Mouse (Mus musculus) embryonic facial prominence, embryonic 11.5 days (tissue): ENCODE measurements at regions not wholly inside any gene's neighbourhood (a gene's known extent, or its start where the extent isn't known, plus 50 kb on each side); places are given as distances from the start of the nearest gene placed in this dataset.

ENCODE experiments used
- ATAC-seq: fragments of 200-750 bp; cut with Nextera tagmentation; replicated peaks from 2 replicates; pipeline ENCODE4 v1.8.0; 2017; ENCODE audit warnings: low read depth; ENCODE audit not compliant: insufficient number of reproducible peaks, low FRiP score, low TSS enrichment
- DNase-seq: peaks from one replicate; pipeline ENCODE4 v3.0.0-alpha.2; 2015; ENCODE audit warnings: low spot score
- H3K27ac ChIP-seq: fragments of 300-500 bp; sonication (generic); replicated peaks from 2 replicates; pipeline ENCODE4 v1.5.1; 2014; ENCODE audit warnings: mild to moderate bottlenecking, low read depth, low read length, control low read depth
- H3K27me3 ChIP-seq: fragments of 300-500 bp; sonication (generic); 2 replicates; pipeline ENCODE4 v1.6.1; 2014; ENCODE audit warnings: mild to moderate bottlenecking, low read length, moderate library complexity, mixed read lengths; ENCODE audit not compliant: control insufficient read depth, insufficient read depth
- H3K36me3 ChIP-seq: fragments of 300-500 bp; sonication (generic); replicated peaks from 2 replicates; pipeline ENCODE4 v1.6.1; 2014; ENCODE audit warnings: low read depth, mild to moderate bottlenecking, low read length, moderate library complexity, mixed read lengths; ENCODE audit not compliant: control insufficient read depth, insufficient read depth
- H3K4me1 ChIP-seq: fragments of 300-500 bp; sonication (generic); 2 replicates; pipeline ENCODE4 v1.6.1; 2014; ENCODE audit warnings: low read length, mixed read lengths; ENCODE audit not compliant: control insufficient read depth, insufficient read depth
- H3K4me2 ChIP-seq: fragments of 300-500 bp; sonication (generic); 2 replicates; pipeline ENCODE4 v1.6.1; 2014; ENCODE audit warnings: low read depth, mild to moderate bottlenecking, control low read depth, low read length, moderate library complexity
- H3K4me3 ChIP-seq: fragments of 300-500 bp; sonication (generic); 2 replicates; pipeline ENCODE4 v1.5.1; 2014; ENCODE audit warnings: low read depth, low read length, control low read depth
- H3K9ac ChIP-seq: fragments of 300-500 bp; sonication (generic); replicated peaks from 2 replicates; pipeline ENCODE4 v1.6.1; 2014; ENCODE audit warnings: mild to moderate bottlenecking, control low read depth, low read length
- H3K9me3 ChIP-seq: fragments of 300-500 bp; sonication (generic); replicated peaks from 2 replicates; pipeline ENCODE4 v1.6.1; 2016; ENCODE audit warnings: mild to moderate bottlenecking, low read length, inconsistent platforms, mixed read lengths; ENCODE audit not compliant: control insufficient read depth
- WGBS: fragments of 180-500 bp; shearing (Covaris S2); extraction: QIAGEN DNeasy Blood & Tissue Kit; methylation state at CpG from one replicate; pipeline ENCODE4 v1.1.7; 2014; 5-methylcytosine and 5-hydroxymethylcytosine counted together

DNA sequence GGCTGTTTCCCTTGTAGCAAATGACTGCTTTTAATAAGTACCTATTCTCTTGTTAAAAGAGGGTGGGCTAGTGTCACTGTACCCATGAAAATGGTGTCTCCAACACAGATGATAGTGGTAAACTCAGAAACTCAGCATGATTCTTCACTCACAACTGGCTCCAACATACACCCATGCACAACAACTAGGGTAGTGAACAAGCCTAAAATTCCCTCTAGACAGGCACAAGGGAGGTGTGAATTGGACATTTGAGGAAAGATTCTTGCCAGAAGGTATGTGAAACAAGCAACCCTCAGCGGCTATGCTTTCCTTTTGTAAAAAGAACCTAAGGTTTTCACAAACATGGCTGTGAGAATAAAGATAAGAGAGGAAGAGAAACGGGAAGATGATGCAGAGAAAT is 579.0 kb upstream of the Fam92a start:
- H3K27me3 ChIP-seq, result no peaks in the 10 kb centered on the region
- no peaks in the 10 kb centered on the region for H3K36me3 ChIP-seq
- H3K4me1 ChIP-seq, result no peaks in the 10 kb centered on the region
- 84% methylated on average over 2 of the region's 2 CpGs for WGBS
- no peak overlapping the region for H3K27ac ChIP-seq
- DNase-seq (no peak), ATAC-seq (no peak)
- no peak overlapping the region for H3K4me2 ChIP-seq
- no peak overlapping the region for H3K4me3 ChIP-seq
- H3K9ac ChIP-seq, result no peak overlapping the region
- no peaks in the 10 kb centered on the region for H3K9me3 ChIP-seq

DNA sequence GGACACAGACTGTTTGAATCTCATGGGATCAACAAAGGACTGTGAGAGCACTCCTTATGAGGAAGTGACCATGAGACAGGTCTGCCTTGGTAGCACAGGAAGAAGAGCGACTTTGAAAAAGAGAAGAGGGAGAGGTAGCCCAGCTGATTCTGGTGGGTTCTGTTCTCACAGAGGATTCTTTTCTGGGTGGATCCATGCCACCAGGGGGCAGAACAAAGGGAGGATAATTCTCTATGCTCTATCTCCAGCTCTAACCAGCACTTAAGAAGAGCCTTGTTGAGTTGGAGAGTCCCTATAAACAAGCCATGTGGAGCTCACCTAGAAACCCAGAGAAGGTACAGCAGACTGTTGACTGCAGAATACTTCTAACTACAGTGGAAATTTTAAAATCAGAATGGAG is 578.1 kb upstream of the Fam92a start:
- H3K36me3 ChIP-seq, result no peaks in the 10 kb centered on the region
- no peak for DNase-seq
- H3K27ac ChIP-seq, result no peak overlapping the region
- WGBS, result 86% methylated on average over 1 of the region's 1 CpGs
- no peaks in the 10 kb centered on the region for H3K9me3 ChIP-seq
- no peaks in the 10 kb centered on the region for H3K27me3 ChIP-seq
- H3K4me1 ChIP-seq, result no peaks in the 10 kb centered on the region
- ATAC-seq, result no peak
- H3K4me2 ChIP-seq, result no peak overlapping the region
- H3K4me3 ChIP-seq, result no peak overlapping the region
- no peak overlapping the region for H3K9ac ChIP-seq

DNA sequence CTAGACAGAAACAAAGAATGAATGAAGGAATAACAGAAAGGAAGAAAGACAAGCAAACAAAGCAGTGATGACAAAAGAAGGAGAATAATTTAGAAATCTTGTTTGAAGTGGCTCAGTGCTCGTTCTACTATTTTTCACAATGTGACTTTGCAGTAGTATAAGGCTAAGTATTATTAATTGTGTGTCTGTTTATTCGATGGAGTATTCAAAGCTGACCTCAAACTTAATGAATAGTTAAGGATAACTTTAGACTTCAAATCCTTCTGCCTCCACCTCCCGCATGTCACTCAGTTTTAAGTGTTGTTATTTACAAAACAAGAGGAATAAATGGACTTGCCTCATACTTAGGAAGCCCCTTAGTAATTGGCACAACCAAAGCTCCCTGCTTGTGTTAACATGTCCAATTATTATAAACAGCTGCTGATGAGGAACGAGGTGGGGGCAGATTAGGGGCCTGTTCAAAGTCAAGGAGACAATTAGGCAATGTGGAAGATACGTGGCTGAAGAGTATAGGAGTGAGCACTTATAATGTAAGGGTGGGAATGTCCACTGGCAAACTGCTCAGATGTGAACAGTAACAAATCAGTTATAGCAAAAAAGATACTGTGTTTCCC is 572.0 kb upstream of the Fam92a start:
- H3K27ac ChIP-seq, result no peak overlapping the region
- 67% methylated on average over 5 of the region's 5 CpGs for WGBS
- H3K4me3 ChIP-seq, result no peak overlapping the region
- no peaks in the 10 kb centered on the region for H3K27me3 ChIP-seq
- H3K9me3 ChIP-seq, result no peaks in the 10 kb centered on the region
- no peak overlapping the region for H3K4me2 ChIP-seq
- no peak overlapping the region for H3K9ac ChIP-seq
- H3K4me1 ChIP-seq, result no peaks in the 10 kb centered on the region
- DNase-seq (no peak), ATAC-seq (no peak)
- H3K36me3 ChIP-seq, result no peaks in the 10 kb centered on the region

DNA sequence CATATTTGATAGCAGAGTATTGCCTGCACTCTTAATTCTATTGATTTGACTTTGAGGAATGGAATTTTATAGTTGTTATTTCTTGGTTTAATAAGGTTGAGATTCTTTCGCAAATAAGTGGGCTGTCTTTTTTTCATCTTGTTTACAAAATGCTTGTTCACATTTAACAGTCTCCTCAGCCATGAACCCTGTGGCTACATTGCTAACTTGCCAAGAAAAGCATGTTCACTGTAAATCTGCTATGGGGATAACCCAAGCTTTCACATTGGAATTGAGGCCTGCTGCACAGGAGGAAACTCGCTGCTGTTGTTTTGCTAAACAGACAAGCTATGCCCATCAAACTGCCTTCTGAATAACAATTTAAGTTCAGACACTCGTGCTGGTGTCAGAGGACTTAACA is 564.6 kb upstream of the Fam92a start:
- H3K27me3 ChIP-seq, result no peaks in the 10 kb centered on the region
- DNase-seq, result no peak
- whole genome bisulfite sequencing, result 77% methylated on average over 3 of the region's 3 CpGs
- no peak overlapping the region for H3K9ac ChIP-seq
- H3K4me3 ChIP-seq, result no peak overlapping the region
- H3K4me2 ChIP-seq, result no peak overlapping the region
- H3K27ac ChIP-seq, result no peak overlapping the region
- H3K36me3 ChIP-seq, result no peaks in the 10 kb centered on the region
- no peaks in the 10 kb centered on the region for H3K9me3 ChIP-seq
- no peak for ATAC-seq
- no peaks in the 10 kb centered on the region for H3K4me1 ChIP-seq

DNA sequence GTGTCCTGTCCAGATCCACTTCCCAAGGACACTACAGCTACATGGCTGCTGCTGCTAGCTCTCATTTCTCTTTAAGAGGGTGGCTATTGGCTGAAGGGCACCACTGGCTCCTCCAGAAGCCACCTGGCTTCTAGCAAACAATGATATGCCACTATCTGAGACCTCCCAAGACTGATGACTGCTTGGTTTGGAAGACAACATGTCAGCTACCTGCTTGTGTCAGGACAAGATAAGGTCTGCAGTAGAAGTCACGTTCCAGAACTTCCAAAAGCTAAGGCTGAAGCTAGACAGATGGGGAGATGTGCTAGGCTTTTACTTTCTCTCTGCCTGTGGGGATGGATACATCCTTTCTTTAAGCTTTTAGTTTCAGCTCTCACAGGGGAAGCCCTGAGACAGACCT is 528.4 kb upstream of the Fam92a start:
- Histone ChIP-seq H3K9ac (no peak overlapping the region), H3K27me3 (no peaks in the 10 kb centered on the region), H3K4me3 (no peak overlapping the region), H3K27ac (no peak overlapping the region), H3K4me1 (no peaks in the 10 kb centered on the region), H3K36me3 (no peaks in the 10 kb centered on the region), H3K4me2 (no peak overlapping the region), H3K9me3 (no peaks in the 10 kb centered on the region)
- ATAC-seq, result no peak
- no peak for DNase-seq
- WGBS, result 88% methylated on average over 1 of the region's 1 CpGs

DNA sequence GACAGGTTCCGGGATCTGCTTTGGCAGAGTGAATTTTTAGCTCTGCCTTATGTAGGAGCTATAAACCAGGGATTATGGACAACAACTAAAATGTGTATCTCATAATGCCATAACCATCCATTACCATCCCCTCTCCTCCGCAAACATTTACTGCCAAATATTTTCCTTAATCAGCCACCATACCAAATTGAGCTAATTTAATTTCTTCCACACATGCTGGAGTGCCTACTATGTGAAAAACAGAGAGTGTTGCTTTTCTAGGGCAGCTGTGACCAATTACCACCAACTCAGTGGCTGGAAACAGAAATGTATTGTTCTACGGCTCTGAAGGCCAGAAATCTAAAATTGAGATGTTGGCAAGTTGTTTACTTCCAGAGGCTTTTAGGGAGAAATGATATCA is 506.0 kb upstream of the Fam92a start:
- DNase-seq, result peak; percentile 47

DNA sequence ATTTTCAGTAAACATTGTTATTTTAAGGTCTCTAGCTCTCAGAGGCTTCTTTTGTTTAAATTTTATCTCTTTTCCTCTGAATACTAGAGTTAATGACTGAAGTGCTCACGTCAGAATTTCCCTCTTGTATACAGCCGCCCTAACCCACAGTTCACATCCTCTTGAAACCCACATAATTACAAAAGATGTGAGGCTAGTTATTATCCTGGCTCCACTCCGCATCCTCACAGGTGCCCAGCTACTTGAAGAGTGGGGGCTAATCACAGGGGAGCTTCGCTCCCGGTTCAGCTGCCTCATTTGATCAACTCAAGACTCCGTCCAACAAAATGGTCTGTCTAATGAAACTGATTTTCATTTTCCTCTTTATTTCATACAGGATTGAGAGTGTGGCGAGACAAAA is 499.6 kb upstream of the Fam92a start:
- WGBS, result 65% methylated on average over 7 of the region's 7 CpGs
- ATAC-seq (no peak), DNase-seq (no peak)
- Histone ChIP-seq H3K36me3 (no peaks in the 10 kb centered on the region), H3K9me3 (no peaks in the 10 kb centered on the region), H3K4me3 (no peak overlapping the region), H3K27ac (no peak overlapping the region), H3K4me1 (no peaks in the 10 kb centered on the region), H3K9ac (no peak overlapping the region), H3K4me2 (no peak overlapping the region), H3K27me3 (no peaks in the 10 kb centered on the region)

More for the DNA sequence above, 506.0 kb upstream of the Fam92a start:
- H3K36me3 ChIP-seq, result no peaks in the 10 kb centered on the region
- H3K27me3 ChIP-seq, result no peaks in the 10 kb centered on the region
- H3K27ac ChIP-seq, result no peak overlapping the region
- ATAC-seq, result no peak
- no peak overlapping the region for H3K4me3 ChIP-seq
- no peak overlapping the region for H3K4me2 ChIP-seq
- no peaks in the 10 kb centered on the region for H3K4me1 ChIP-seq
- H3K9me3 ChIP-seq, result no peaks in the 10 kb centered on the region
- 51% methylated on average over 3 of the region's 3 CpGs for WGBS
- H3K9ac ChIP-seq, result no peak overlapping the region

DNA sequence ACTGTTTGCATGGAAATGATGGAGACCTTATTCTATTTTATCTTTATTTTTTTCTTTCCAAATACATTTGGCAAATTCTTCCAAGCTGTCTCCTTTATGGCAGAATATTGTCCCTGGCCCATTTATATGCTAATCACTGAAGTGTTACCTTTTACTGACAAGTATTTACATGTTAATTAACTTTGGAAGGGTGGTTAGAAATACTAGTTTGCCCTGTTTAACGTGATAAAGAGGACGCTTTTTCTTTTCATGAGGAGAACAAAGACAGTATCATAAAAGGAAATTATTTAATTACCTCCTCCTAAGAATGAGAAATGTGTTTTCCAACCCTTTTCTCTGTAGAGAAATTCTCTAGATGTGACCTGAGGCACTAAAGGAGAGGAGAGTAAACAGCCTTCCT is 491.4 kb upstream of the Fam92a start:
- Histone ChIP-seq H3K27ac (no peak overlapping the region), H3K4me1 (no peaks in the 10 kb centered on the region), H3K9ac (no peak overlapping the region), H3K36me3 (no peaks in the 10 kb centered on the region), H3K9me3 (no peaks in the 10 kb centered on the region), H3K27me3 (no peaks in the 10 kb centered on the region), H3K4me2 (no peak overlapping the region), H3K4me3 (no peak overlapping the region)
- ATAC-seq (no peak), DNase-seq (no peak)
- WGBS, result 23% methylated on average over 2 of the region's 2 CpGs
